Mouse (Mus musculus) midbrain, embryonic 16.5 days (tissue): Measurements from ENCODE around the gene Gm7075. TPM values are rescaled to one million over a fixed set of nuclear protein-coding genes. Genes with fewer than 3 reads are reported as not detected.
"Not testable (repeated sequence)": the region's sequence is repeated elsewhere in the genome, so short reads cannot be mapped to it uniquely, and the experiment has no call there.

Experiments used
- ATAC-seq: fragments of 200-750 bp; cut with Nextera tagmentation; 2 replicates; pipeline ENCODE4 v1.8.0; 2017; ENCODE audit warnings: moderate TSS enrichment
- H3K27ac ChIP-seq: fragments of 300-500 bp; sonication (generic); 2 replicates; pipeline ENCODE4 v1.5.1; 2014; ENCODE audit warnings: mild to moderate bottlenecking, low read length, mixed read lengths
- H3K27me3 ChIP-seq: fragments of 300-500 bp; sonication (generic); 2 replicates; pipeline ENCODE4 v1.6.1; 2014; ENCODE audit warnings: low read depth, low read length, mixed read lengths; ENCODE audit not compliant: control insufficient read depth, insufficient read depth
- H3K36me3 ChIP-seq: fragments of 300-500 bp; sonication (generic); 2 replicates; pipeline ENCODE4 v1.6.1; 2014; ENCODE audit warnings: mild to moderate bottlenecking, low read length, moderate library complexity, mixed read lengths; ENCODE audit not compliant: control insufficient read depth, insufficient read depth
- H3K4me1 ChIP-seq: fragments of 300-500 bp; sonication (generic); 2 replicates; pipeline ENCODE4 v1.6.1; 2014; ENCODE audit warnings: mild to moderate bottlenecking, low read length, mixed read lengths; ENCODE audit not compliant: control insufficient read depth, insufficient read depth
- H3K4me2 ChIP-seq: fragments of 300-500 bp; sonication (generic); 2 replicates; pipeline ENCODE4 v1.6.1; 2014; ENCODE audit warnings: mild to moderate bottlenecking, low read length, mixed read lengths
- H3K4me3 ChIP-seq: fragments of 300-500 bp; sonication (generic); 2 replicates; pipeline ENCODE4 v1.5.1; 2014; ENCODE audit warnings: low read depth, mild to moderate bottlenecking, low read length, moderate library complexity, mixed read lengths
- H3K9ac ChIP-seq: fragments of 300-500 bp; sonication (generic); 2 replicates; pipeline ENCODE4 v1.6.1; 2014; ENCODE audit warnings: low read depth, low read length, mixed read lengths
- H3K9me3 ChIP-seq: fragments of 300-500 bp; sonication (generic); replicated peaks from 2 replicates; pipeline ENCODE4 v1.6.1; 2014; ENCODE audit warnings: mild to moderate bottlenecking, low read length, mixed read lengths; ENCODE audit not compliant: control insufficient read depth, poor library complexity, severe bottlenecking
- WGBS: fragments of 180-500 bp; shearing (Covaris S2); extraction: QIAGEN DNeasy Blood & Tissue Kit; methylation state at CpG from one replicate; pipeline ENCODE4 v1.1.7; 2014; 5-methylcytosine and 5-hydroxymethylcytosine counted together
- polyA plus RNA-seq: library from polyadenylated mRNA; unstranded; fragments of >200 nt; fragmentation: Nextera tagmentation; extraction: Ambion mirVana; gene quantifications from 2 replicates; pipeline ENCODE4 v1.2.1, GENCODE M21; 2015

Gm7075 gene
- polyA plus RNA-seq, 1 experiment from 2014 or later: not detected

DNA sequence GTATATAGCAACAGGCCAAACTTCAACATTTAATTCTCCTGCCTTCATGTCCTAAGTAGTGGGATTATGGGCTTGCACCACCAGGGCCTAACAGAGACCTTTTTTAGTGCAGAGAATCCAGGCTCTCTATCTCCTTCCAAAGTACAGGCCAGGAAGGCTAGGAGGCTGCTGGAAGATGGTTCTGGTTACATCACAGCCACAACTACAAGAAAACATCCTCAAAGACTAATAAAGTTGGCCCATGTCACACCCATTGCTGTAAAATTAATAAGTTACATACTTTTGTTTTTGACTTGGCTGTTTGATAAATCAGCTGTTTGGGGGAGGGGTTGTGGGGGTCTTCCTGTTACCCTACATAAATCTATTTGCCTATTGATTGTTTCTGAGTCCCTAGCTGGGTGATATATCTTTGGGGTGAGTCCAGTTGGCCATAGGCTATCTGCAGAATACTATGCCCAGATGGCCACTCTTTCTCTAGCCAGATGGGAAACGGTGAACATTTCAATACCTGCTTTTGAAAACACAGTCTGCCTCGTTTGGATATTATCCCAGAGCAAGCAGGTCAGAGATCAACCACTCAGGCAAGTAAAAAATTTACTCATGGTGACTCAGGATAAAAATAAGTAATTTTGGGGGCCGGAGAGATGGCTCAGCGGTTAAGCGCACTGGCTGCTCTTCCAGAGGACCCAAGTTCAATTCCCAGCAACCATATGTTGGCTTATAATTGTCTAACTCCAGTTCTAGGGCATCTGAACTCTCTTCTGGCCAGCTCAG, 18.7 kb downstream of the Gm7075 start:
- 85% methylated on average over 5 of the region's 5 CpGs for WGBS
- no peak for ATAC-seq
- H3K27ac ChIP-seq: no peak overlapping the region

GRCm38 (mm10) chr10:63396963-63397362, 24.6 kb downstream of the Gm7075 start:
- Histone ChIP-seq H3K4me2 (no peak overlapping the region), H3K9me3 (no peaks in the 10 kb centered on the region), H3K27ac (no peak overlapping the region), H3K27me3 (no peaks in the 10 kb centered on the region), H3K9ac (no peak overlapping the region), H3K4me1 (no peaks in the 10 kb centered on the region), H3K4me3 (no peak overlapping the region), H3K36me3 (no peaks in the 10 kb centered on the region)
- no peak for ATAC-seq
- 90% methylated on average over 10 of the region's 10 CpGs for WGBS

More for the DNA sequence above, 18.7 kb downstream of the Gm7075 start:
- H3K4me1 ChIP-seq: no peaks in the 10 kb centered on the region
- no peaks in the 10 kb centered on the region for H3K36me3 ChIP-seq
- H3K27me3 ChIP-seq: no peaks in the 10 kb centered on the region
- H3K9ac ChIP-seq: no peak overlapping the region
- no peak overlapping the region for H3K4me2 ChIP-seq
- H3K4me3 ChIP-seq: no peak overlapping the region
- no peaks in the 10 kb centered on the region for H3K9me3 ChIP-seq

DNA sequence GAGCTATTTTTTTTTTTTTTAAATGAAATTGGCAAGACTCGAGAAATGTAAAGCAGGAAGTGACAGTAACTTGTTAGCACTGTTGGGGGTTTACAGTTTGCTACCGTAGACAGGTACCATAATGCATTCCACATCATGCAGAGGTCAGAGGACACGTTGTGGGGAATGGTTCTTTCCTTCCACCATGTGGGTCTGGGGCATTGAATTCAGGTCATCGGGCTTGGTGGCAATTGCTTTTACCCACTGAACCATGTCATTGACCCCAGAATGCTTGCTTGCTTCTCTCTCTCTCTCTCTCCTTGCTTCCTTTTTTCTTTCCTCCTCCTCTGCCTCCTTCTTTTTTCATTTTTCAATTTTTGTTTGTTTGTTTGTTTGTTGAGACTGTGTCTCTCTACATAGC, 32.6 kb downstream of the Gm7075 start:
- Histone ChIP-seq H3K4me1 (0 out of 2 replicates have a peak, but pooled peaks cover 2% of the 10 kb centered on the region), H3K36me3 (no peaks in the 10 kb centered on the region), H3K9ac (no peak overlapping the region), H3K27ac (no peak overlapping the region), H3K27me3 (no peaks in the 10 kb centered on the region), H3K4me3 (no peak overlapping the region), H3K9me3 (no peaks in the 10 kb centered on the region), H3K4me2 (no peak overlapping the region)
- no peak for ATAC-seq
- 54% methylated on average over 4 of the region's 4 CpGs for WGBS

DNA sequence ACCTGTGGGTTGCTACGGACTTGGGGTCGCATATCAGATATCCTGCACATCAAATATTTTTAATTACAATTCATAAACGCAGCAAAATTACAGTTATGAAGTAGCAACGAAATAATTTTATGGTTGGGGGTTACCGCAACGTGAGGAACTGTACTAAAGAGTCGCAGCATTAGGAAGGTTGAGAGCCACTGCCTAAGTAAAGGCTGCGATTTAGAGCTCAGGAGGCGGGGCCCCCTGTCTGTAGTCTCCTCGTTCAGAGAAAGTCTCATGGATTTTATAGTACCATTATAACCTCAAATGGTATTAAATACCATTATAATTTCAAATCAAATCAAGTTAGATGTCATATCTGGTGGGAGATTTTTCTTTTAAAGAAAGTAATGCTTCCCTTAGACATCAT, 34.6 kb downstream of the Gm7075 start:
- no peak for ATAC-seq
- Histone ChIP-seq H3K9me3 (no peaks in the 10 kb centered on the region), H3K9ac (peak overlapping the region; percentile 47), H3K27me3 (no peaks in the 10 kb centered on the region), H3K4me3 (peak overlapping the region; percentile 57), H3K4me2 (peak overlapping the region; percentile 69), H3K4me1 (peaks cover 3% of the 10 kb centered on the region; the same call in 1 of the 2 replicates), H3K27ac (peak overlapping the region; percentile 68; the same call in 1 of the 2 replicates), H3K36me3 (no peaks in the 10 kb centered on the region)
- 3% methylated on average over 10 of the region's 10 CpGs for WGBS

DNA sequence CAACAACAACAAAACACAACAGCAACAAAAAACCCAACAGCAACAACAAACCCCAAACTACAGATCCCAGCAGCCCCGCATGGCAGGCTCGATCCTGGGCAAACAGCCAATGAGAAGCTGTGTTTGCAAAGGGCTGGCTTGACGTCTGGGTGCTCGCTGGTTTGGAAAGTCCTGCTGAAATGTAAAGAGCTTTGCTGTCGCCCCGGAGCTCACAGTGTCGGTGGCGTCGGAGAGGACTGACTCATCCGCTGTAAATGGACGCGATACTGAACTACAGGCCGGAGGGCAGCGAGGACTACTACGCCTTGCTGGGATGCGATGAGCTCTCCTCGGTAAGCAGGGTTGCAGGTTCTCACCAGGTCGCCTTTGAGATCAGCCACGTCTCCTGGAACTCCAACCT, 35.1 kb downstream of the Gm7075 start:
- Histone ChIP-seq H3K27me3 (no peaks in the 10 kb centered on the region), H3K4me1 (peaks cover 8% of the 10 kb centered on the region), H3K4me2 (peak overlapping the region; percentile 69), H3K9ac (peak overlapping the region; percentile 47), H3K27ac (peak overlapping the region; percentile 68), H3K4me3 (peak overlapping the region; percentile 57), H3K36me3 (no peaks in the 10 kb centered on the region), H3K9me3 (no peaks in the 10 kb centered on the region)
- peak; percentile 80 for ATAC-seq
- under 1% methylated on average over 19 of the region's 19 CpGs for WGBS

DNA sequence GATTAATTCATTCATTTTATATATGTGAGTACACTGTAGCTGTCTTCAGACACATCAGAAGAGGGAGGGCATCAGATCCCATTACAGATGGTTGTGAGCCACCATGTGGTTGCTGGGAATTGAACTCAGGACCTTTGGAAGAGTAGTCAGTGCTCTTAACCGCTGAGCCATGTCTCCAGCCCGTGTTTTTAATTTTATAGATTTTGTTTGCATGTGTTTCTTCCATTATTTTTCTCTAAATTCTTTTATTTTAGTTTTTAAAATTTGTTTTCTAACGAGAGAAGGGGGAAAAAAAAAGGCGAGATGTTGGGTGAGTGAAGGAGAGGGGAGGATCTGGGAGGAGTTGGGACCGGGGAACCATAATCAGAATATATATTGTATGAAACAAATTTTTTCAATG, 35.7 kb downstream of the Gm7075 start:
- not testable (repeated sequence) for H3K36me3 ChIP-seq, H3K9me3 ChIP-seq, H3K27me3 ChIP-seq, H3K27ac ChIP-seq, H3K9ac ChIP-seq, ATAC-seq
- Histone ChIP-seq H3K4me2 (peak overlapping the region; percentile 69), H3K4me1 (peaks cover 12% of the 10 kb centered on the region), H3K4me3 (peak overlapping the region; percentile 57)
- 29% methylated on average over 5 of the region's 5 CpGs for WGBS

DNA sequence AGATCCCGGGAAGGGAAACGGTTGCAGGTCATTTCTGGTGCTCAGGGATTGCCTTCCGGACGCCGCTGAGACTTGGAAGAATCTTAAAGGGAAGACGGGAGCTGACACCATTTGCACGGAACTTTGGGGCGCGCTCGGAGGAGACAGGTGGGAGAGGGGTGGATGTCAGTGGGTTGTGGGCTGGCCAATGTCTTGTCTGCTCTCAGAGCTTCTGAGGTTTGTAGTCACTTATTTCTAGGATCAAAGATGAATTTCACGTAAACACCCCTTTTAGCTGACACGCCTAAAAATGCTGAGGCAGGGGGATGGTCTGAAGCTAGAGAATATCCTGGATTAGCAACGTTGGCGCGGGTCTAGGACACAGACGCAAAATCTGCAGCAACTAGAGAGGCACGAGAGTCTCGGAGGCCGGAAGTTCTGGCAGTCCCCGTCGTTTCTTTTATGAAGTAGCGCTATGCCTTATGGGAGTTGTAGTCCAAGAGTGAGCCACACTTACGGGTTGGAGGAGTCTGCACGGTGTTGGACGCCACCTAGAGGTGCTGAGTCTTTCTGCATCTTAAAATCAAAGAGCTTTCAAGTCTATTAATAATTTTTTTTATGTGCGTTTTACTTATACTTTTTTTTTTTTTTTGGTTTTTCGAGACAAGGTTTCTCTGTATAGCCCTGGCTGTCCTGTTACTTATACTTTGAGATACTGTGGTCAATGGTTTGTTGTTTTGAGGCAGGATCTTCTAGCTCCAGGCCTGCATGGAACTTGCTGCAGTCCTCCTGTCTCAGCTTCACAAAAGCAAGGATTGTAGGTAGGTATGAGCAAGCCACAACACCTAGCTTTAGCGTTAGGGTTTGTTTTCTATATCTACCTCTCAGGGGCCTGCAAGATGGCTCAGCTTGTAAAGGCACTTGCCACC, 39.0 kb downstream of the Gm7075 start, which contains the start of gene Dnajc12:
Gene Dnajc12, plus strand, starts transcription at position 72 of the 908 bp plus-strand sequence.
- Histone ChIP-seq H3K9me3 (no peaks in the 10 kb centered on the region), H3K9ac (peak within 1 kb of the TSS; percentile 63), H3K4me1 (peaks cover 12% of the 10 kb centered on the region), H3K27ac (peak within 1 kb of the TSS; percentile 5; the same call in 1 of the 2 replicates), H3K36me3 (no peaks in the 10 kb centered on the region), H3K27me3 (peaks cover 4% of the 10 kb centered on the region; the same call in 1 of the 2 replicates), H3K4me3 (peak within 1 kb of the TSS; percentile 45), H3K4me2 (peak within 1 kb of the TSS; percentile 65)
- ATAC-seq: peak; percentile 94
- WGBS: under 1% methylated on average over 28 of the region's 28 CpGs

GRCm38 (mm10) chr10:63381498-63382280, 39.9 kb downstream of the Gm7075 start, which contains the start of gene Sirt1:
Sirt1 (minus strand) TSS chr10:63381704.
- H3K9me3 ChIP-seq: no peaks in the 10 kb centered on the region
- 6% methylated on average over 24 of the region's 24 CpGs for WGBS
- no peaks in the 10 kb centered on the region for H3K36me3 ChIP-seq
- H3K4me3 ChIP-seq: peak within 1 kb of the TSS; percentile 45
- peak within 1 kb of the TSS; percentile 5; the same call in 1 of the 2 replicates for H3K27ac ChIP-seq
- H3K4me2 ChIP-seq: peak within 1 kb of the TSS; percentile 65
- peak within 1 kb of the TSS; percentile 63 for H3K9ac ChIP-seq
- peaks cover 4% of the 10 kb centered on the region; the same call in 1 of the 2 replicates for H3K27me3 ChIP-seq
- peak; percentile 15; the same call in 1 of the 2 replicates for ATAC-seq
- H3K4me1 ChIP-seq: peaks cover 9% of the 10 kb centered on the region
